Mouse (Mus musculus) ES-E14 (cell line): ENCODE results near the gene Ppp1r16b.

ENCODE experiments used
- CHD2 ChIP-seq: IDR thresholded peaks from 2 replicates; pipeline ENCODE4 v1.6.1; 2014; ENCODE audit warnings: mild to moderate bottlenecking, low read depth, low read length, inconsistent platforms
- HCFC1 ChIP-seq: IDR thresholded peaks from 2 replicates; pipeline ENCODE4 v1.6.1; 2012; ENCODE audit warnings: low read length, inconsistent platforms, borderline replicate concordance; ENCODE audit not compliant: insufficient read depth
- ZNF384 ChIP-seq: IDR thresholded peaks from 2 replicates; pipeline ENCODE4 v1.6.1; 2012; ENCODE audit warnings: low read depth, low read length, inconsistent platforms

- TF ChIP-seq CHD2 (peak; percentile 33; the same call in 1 of the 2 replicates), ZNF384 (no peak), HCFC1 (no peak)
Observed at GRCm38 (mm10) chr2:158667671-158668432, 2.7 kb downstream of the Ppp1r16b start.
